Mouse (Mus musculus): ENCODE measurements around the gene Zic3.

- TF ChIP-seq GATA1 (IDR thresholded peaks at IDR 0.05; ENCODE audit: low read length), result no peak
- TF ChIP-seq TAL1 (IDR thresholded peaks at IDR 0.05; ENCODE audit: low read length), result no peak
Measured at GRCm38 (mm10) chrX:58039703-58040102, 17.2 kb downstream of the Zic3 start.
